Mouse (Mus musculus) kidney, embryonic 14.5 days (tissue): ENCODE results near the gene Txnip. TPM values are rescaled to one million over a fixed set of nuclear protein-coding genes. Genes with fewer than 3 reads are reported as not detected.

Experiments
- ATAC-seq: fragments of 200-750 bp; cut with Nextera tagmentation; 2 replicates; pipeline ENCODE4 v1.8.0; 2017; ENCODE audit warnings: moderate number of reproducible peaks, mild to moderate bottlenecking, moderate TSS enrichment, moderate library complexity; ENCODE audit not compliant: low FRiP score, low TSS enrichment
- H3K27ac ChIP-seq: fragments of 300-500 bp; sonication (generic); 2 replicates; pipeline ENCODE4 v1.5.1; 2014; ENCODE audit warnings: low read depth, mild to moderate bottlenecking, low read length, moderate library complexity, mixed read lengths
- H3K27me3 ChIP-seq: fragments of 300-500 bp; sonication (generic); 2 replicates; pipeline ENCODE4 v1.6.1; 2014; ENCODE audit warnings: mild to moderate bottlenecking, low read length; ENCODE audit not compliant: control insufficient read depth, insufficient read depth
- H3K36me3 ChIP-seq: fragments of 300-500 bp; sonication (generic); 2 replicates; pipeline ENCODE4 v1.6.1; 2014; ENCODE audit warnings: low read length, mixed read lengths; ENCODE audit not compliant: control insufficient read depth, insufficient read depth
- H3K4me1 ChIP-seq: fragments of 300-500 bp; sonication (generic); 2 replicates; pipeline ENCODE4 v1.6.1; 2014; ENCODE audit warnings: low read length, mixed read lengths; ENCODE audit not compliant: control insufficient read depth, insufficient read depth
- H3K4me2 ChIP-seq: fragments of 300-500 bp; sonication (generic); replicated peaks from 2 replicates; pipeline ENCODE4 v1.6.1; 2014; ENCODE audit warnings: low read depth, mild to moderate bottlenecking, low read length
- H3K4me3 ChIP-seq: fragments of 300-500 bp; sonication (generic); 2 replicates; pipeline ENCODE4 v1.5.1; 2014; ENCODE audit warnings: mild to moderate bottlenecking, low read length
- H3K9ac ChIP-seq: fragments of 300-500 bp; sonication (generic); 2 replicates; pipeline ENCODE4 v1.6.1; 2014; ENCODE audit warnings: low read depth, mild to moderate bottlenecking, low read length, moderate library complexity
- H3K9me3 ChIP-seq: fragments of 300-500 bp; sonication (generic); 2 replicates; pipeline ENCODE4 v1.6.1; 2016; ENCODE audit warnings: low read length; ENCODE audit not compliant: control insufficient read depth
- WGBS: fragments of 180-500 bp; shearing (Covaris S2); extraction: QIAGEN DNeasy Blood & Tissue Kit; methylation state at CpG from one replicate; pipeline ENCODE4 v1.1.7; 2014; 5-methylcytosine and 5-hydroxymethylcytosine counted together
- polyA plus RNA-seq: library from polyadenylated mRNA; unstranded; fragments of >200 nt; fragmentation: Nextera tagmentation; extraction: Ambion mirVana; gene quantifications from 2 replicates; pipeline ENCODE4 v1.2.1, GENCODE M21; 2014

Gene Txnip
- polyA plus RNA-seq, 1 experiment from 2014 or later: 148 TPM

GRCm38 (mm10) chr3:96590657-96591056, 32.9 kb downstream of the Txnip start:
- Histone ChIP-seq H3K9me3 (no peaks in the 10 kb centered on the region), H3K27ac (no peak overlapping the region), H3K36me3 (no peaks in the 10 kb centered on the region), H3K4me3 (no peak overlapping the region), H3K9ac (no peak overlapping the region), H3K4me2 (no peak overlapping the region), H3K4me1 (peaks cover 1% of the 10 kb centered on the region), H3K27me3 (peaks cover 2% of the 10 kb centered on the region; the same call in 1 of the 2 replicates)
- 83% methylated on average over 4 of the region's 4 CpGs for WGBS
- no peak for ATAC-seq

GRCm38 (mm10) chr3:96593374-96593773, 35.6 kb downstream of the Txnip start:
- no peaks in the 10 kb centered on the region for H3K9me3 ChIP-seq
- H3K36me3 ChIP-seq: no peaks in the 10 kb centered on the region
- H3K4me1 ChIP-seq: peaks cover 26% of the 10 kb centered on the region
- 1% methylated on average over 10 of the region's 10 CpGs for WGBS
- peak overlapping the region; percentile 78 for H3K4me2 ChIP-seq
- H3K27me3 ChIP-seq: peaks cover 21% of the 10 kb centered on the region
- peak overlapping the region; percentile 53; the same call in 1 of the 2 replicates for H3K9ac ChIP-seq
- no peak overlapping the region for H3K27ac ChIP-seq
- peak overlapping the region; percentile 45 for H3K4me3 ChIP-seq
- ATAC-seq: no peak

- no peaks in the 10 kb centered on the region for H3K36me3 ChIP-seq
- H3K9me3 ChIP-seq: no peaks in the 10 kb centered on the region
- H3K4me1 ChIP-seq: peaks cover 30% of the 10 kb centered on the region
- H3K4me3 ChIP-seq: peak within 1 kb of the TSS; percentile 45
- 0 out of 2 replicates have a peak within 1 kb of the TSS, but pooled peaks have one; percentile 39 for H3K27ac ChIP-seq
- ATAC-seq: peak; percentile 86
- peak within 1 kb of the TSS; percentile 78 for H3K4me2 ChIP-seq
- WGBS: under 1% methylated on average over 38 of the region's 38 CpGs
- H3K27me3 ChIP-seq: peaks cover 25% of the 10 kb centered on the region
- H3K9ac ChIP-seq: peak within 1 kb of the TSS; percentile 53
These were observed 36.2 kb downstream of the Txnip start, which contains the start of gene Polr3gl for GRCm38 (mm10) chr3:96593790-96594560. Polr3gl (minus strand) TSS chr3:96594181.

- H3K36me3 ChIP-seq: no peaks in the 10 kb centered on the region
- ATAC-seq: no peak
- no peaks in the 10 kb centered on the region for H3K9me3 ChIP-seq
- peaks cover 30% of the 10 kb centered on the region for H3K4me1 ChIP-seq
- H3K27me3 ChIP-seq: peaks cover 28% of the 10 kb centered on the region
- H3K27ac ChIP-seq: no peak overlapping the region
- H3K9ac ChIP-seq: no peak overlapping the region
- no peak overlapping the region for H3K4me2 ChIP-seq
- 75% methylated on average over 5 of the region's 5 CpGs for WGBS
- no peak overlapping the region for H3K4me3 ChIP-seq
These were observed 37.1 kb downstream of the Txnip start for GRCm38 (mm10) chr3:96594851-96595250.

DNA sequence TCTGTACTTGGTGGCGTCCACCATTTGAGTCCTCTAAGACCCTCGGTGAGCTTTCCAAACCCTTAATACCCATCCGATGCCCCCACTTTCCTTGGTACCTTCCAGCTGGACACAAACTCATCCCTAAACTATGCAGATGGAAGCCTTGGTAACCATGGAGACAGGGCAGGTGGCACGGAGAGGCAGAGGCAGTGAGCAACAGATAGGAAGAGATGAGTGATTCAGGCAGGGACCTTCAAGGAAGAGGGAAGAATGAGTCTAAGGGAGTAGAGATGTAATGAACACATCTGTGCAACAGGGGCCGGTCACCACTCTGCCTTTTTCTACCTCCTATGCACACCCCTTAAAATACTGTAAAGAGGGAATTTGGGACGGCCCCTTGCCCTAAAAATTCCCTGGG, 37.9 kb downstream of the Txnip start:
- WGBS: 22% methylated on average over 6 of the region's 6 CpGs
- Histone ChIP-seq H3K9ac (no peak overlapping the region; the same call in 1 of the 2 replicates), H3K4me1 (peaks cover 30% of the 10 kb centered on the region)

DNA sequence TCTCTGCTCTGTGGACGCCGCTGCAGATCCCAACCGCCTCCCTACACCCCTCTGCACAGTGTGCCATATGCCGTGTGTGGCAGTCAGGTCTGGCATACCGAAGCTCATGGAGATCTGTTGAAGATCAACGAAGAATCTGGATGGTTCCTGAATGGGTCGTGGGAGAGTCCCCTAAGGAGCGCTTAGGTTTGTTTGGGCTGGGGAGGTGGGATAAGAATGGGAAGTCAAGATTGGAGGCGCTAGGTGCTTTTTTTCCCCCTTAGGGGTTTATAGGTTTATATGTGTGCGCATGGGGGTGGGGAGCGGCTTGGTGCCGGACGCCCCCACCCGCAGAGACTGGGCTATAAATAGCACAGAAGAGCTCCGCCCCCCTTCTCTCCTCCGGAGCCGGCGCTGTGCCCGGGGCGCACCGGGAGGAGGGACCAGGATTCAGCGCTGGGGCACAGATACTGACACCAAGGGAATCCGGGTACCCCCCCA, 38.5 kb downstream of the Txnip start, which contains the start of gene Ankrd34a:
Ankrd34a (plus strand) TSS at position 409 of the 480 bp plus-strand sequence.
- Histone ChIP-seq H3K4me2 (peak within 1 kb of the TSS; percentile 96), H3K4me1 (peaks cover 30% of the 10 kb centered on the region), H3K9me3 (no peaks in the 10 kb centered on the region), H3K27me3 (peaks cover 32% of the 10 kb centered on the region), H3K4me3 (peak within 1 kb of the TSS; percentile 47), H3K9ac (peak within 1 kb of the TSS; percentile 62), H3K27ac (no peak within 1 kb of the TSS), H3K36me3 (no peaks in the 10 kb centered on the region)
- 1% methylated on average over 23 of the region's 23 CpGs for WGBS
- no peak for ATAC-seq

More for the DNA sequence above, 37.9 kb downstream of the Txnip start:
- no peak for ATAC-seq
- Histone ChIP-seq H3K27me3 (peaks cover 28% of the 10 kb centered on the region), H3K36me3 (no peaks in the 10 kb centered on the region), H3K4me3 (peak overlapping the region; percentile 47; the same call in 1 of the 2 replicates), H3K27ac (no peak overlapping the region), H3K4me2 (peak overlapping the region; percentile 96; the same call in 1 of the 2 replicates), H3K9me3 (no peaks in the 10 kb centered on the region)

DNA sequence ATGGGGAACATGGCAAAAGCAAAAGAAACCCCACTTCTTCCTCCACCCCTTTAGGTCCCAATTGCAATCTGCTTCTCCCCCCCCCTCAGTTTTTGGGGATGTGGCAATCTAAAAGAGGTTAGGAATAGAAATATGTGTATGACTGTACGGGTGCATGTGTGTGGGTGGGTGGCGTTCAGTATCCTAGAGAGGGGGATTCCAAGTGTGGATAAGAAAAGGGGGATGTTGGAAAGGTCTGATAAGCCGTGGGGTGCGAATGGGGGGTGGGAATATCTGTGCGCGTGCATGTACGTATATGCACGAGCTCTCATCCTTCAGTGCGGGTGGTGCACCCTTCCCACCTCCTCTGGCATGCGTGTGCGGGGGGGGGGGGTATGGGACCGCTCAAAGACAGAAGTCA, 39.1 kb downstream of the Txnip start:
- peak overlapping the region; percentile 96 for H3K4me2 ChIP-seq
- H3K27ac ChIP-seq: no peak overlapping the region
- H3K4me1 ChIP-seq: peaks cover 30% of the 10 kb centered on the region
- peak overlapping the region; percentile 62; the same call in 1 of the 2 replicates for H3K9ac ChIP-seq
- peak overlapping the region; percentile 47 for H3K4me3 ChIP-seq
- H3K36me3 ChIP-seq: no peaks in the 10 kb centered on the region
- no peak for ATAC-seq
- peaks cover 32% of the 10 kb centered on the region for H3K27me3 ChIP-seq
- H3K9me3 ChIP-seq: no peaks in the 10 kb centered on the region
- under 1% methylated on average over 11 of the region's 12 CpGs for WGBS

- no peak for ATAC-seq
- H3K27ac ChIP-seq: peak overlapping the region; percentile 55; the same call in 1 of the 2 replicates
- H3K27me3 ChIP-seq: peaks cover 32% of the 10 kb centered on the region
- no peaks in the 10 kb centered on the region for H3K9me3 ChIP-seq
- peak overlapping the region; percentile 96 for H3K4me2 ChIP-seq
- H3K4me1 ChIP-seq: peaks cover 32% of the 10 kb centered on the region
- H3K36me3 ChIP-seq: no peaks in the 10 kb centered on the region
- peak overlapping the region; percentile 47 for H3K4me3 ChIP-seq
- H3K9ac ChIP-seq: peak overlapping the region; percentile 62
- WGBS: 1% methylated on average over 38 of the region's 40 CpGs
These were observed 39.7 kb downstream of the Txnip start for GRCm38 (mm10) chr3:96597435-96597891.
